Mouse (Mus musculus) neutrophil, adult 83 days (primary cell): ENCODE data around the gene Itm2a. TPM values are rescaled to one million over a fixed set of nuclear protein-coding genes. Genes with fewer than 3 reads are reported as not detected.

Experiments used
- total RNA-seq, 2 experiments: library from RNA; stranded (reverse); gene quantifications; one replicate each; pipeline ENCODE4 v1.2.4; 2023

Gene Itm2a
- under 1 TPM in 1 of 2 experiments, not detected in 1; 0.33 TPM for total RNA-seq

GRCm38 (mm10) chrX:107402915-107403912 is at the start of gene Itm2a:
TSS of gene Itm2a (minus strand) at chrX:107403376.

Other genes starting within 250 kb of the Itm2a start
- gene Gpr174, start 147.5 kb downstream of the Itm2a start, total RNA-seq: under 1 TPM in 1 of 2 experiments, not detected in 1; 0.35 TPM